Mouse (Mus musculus): ENCODE data around the gene AC129217.1.

AC129217.1 gene

DNA sequence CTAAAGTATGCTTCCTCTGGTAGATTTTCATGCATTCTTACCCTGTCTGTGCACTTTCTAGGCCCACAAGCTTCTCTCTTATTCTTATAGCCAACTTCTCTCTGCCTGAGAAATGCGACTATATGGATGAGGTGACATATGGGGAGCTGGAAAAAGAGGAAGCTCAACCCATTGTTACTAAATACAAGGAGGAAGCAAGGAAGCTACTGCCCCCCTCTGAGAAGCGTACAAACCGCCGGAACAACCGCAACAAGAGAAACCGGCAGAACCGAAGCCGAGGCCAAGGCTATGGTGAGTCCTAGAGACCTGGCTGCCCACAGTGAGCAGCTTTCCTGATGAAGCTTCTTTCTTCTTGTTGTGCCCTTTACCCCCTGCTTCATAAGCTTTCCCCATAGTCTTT, at the start of gene AC129217.1:
Gene AC129217.1 (plus strand): TSS at position 114 of the 400 bp plus-strand sequence.
- DNase-seq, result no peak

GRCm38 (mm10) chr19:8786008-8786781, 43.4 kb upstream of the AC129217.1 start, which contains the start of gene Taf6l:
Gene Taf6l (minus strand): TSS chr19:8786417.
- DNase-seq, result peak; percentile 89

DNA sequence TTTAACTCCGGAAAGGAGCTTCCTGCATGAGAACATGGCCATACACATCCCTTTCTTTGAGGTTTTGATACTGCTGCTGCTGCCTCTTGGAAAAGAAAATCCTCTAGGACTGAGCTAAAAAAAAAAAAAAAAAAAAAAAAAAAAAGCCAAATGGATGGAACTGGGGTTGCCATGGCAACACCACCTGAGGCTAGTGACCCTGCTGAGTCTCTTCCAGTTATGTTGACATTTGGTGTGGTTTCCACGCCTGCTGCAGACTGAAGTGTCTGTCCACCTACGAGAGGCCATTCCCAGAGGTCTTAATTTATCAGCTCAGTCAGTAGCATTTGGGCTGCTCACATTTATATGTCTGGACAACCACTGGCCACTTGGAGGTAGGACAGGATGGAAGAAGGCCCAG, 41.1 kb upstream of the AC129217.1 start:
- DNase-seq, result no peak

- no peak for DNase-seq
Observed at GRCm38 (mm10) chr19:8789171-8789570, 40.4 kb upstream of the AC129217.1 start.

GRCm38 (mm10) chr19:8790171-8790570, 39.4 kb upstream of the AC129217.1 start:
- DNase-seq, result no peak

DNA sequence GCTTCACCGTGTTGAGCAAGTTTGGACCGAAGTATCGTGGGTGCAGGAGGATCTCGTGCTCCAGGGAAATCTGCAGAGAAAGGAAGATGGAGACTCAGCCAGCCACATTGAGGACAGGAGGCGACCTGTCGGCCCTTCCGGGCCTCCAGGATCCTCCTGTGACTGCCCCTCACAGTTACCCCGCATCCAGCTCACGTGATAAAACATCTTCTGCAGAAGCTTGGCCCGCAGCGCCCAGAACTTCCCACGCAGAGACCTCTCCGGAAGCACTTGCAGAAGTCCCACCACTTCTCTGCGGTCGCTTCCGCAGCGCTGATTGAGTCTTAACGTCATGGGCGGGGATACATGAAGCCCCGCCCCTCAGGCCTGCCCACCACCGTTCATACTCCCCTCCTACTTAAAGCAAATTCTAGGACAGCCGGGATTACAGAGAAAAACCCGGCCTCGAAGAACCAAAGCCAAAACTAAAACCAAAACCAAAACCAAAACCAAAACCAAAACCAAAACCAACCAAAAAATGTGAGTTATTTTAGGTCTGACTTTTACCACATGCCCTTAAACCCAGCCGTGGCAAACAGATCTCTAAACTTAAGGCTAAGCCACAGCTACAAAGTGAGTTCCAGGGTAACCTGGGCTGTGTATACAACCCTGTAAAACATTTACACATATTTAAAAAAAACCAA, 31.2 kb upstream of the AC129217.1 start, which contains the start of gene Polr2g:
Gene Polr2g (minus strand): TSS at position 314 of the 683 bp plus-strand sequence.
- peak; percentile 90 for DNase-seq

- DNase-seq, result no peak
Observed at GRCm38 (mm10) chr19:8798947-8799315, 30.6 kb upstream of the AC129217.1 start.

GRCm38 (mm10) chr19:8802130-8802821, 27.3 kb upstream of the AC129217.1 start, which contains the start of gene Zbtb3:
Gene Zbtb3 (plus strand): TSS chr19:8802555.
- DNase-seq, result peak; percentile 88

DNA sequence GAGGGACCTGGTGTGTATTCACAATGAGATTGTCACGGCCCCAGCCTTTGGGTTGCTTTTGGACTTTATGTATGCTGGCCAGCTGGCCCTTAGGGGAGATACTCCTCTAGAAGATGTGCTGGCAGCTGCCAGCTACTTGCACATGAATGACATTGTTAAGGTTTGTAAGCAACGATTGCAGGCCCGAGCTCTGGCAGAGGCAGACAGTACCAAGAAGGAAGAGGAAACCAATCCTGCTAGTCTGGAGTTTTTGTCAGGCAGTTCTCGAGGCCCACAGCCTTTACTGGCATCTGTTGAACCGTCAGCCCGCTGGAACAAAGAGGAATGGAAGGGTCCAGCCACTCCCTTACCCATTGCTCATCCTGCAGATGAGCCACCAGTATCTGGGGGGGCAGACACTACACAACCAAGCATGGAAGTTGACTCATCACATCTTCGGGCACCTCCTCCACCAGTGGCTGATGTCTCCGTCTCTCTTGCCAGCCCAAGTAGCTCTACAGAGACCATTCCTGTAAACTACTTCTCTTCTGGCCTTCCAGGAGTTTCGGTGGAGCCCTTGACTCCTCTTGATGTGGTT, 26.3 kb upstream of the AC129217.1 start:
- DNase-seq, result no peak

- DNase-seq, result no peak
Observed at GRCm38 (mm10) chr19:8803879-8804660, 25.5 kb upstream of the AC129217.1 start.

GRCm38 (mm10) chr19:8806810-8807209, 22.8 kb upstream of the AC129217.1 start:
- DNase-seq, result no peak

GRCm38 (mm10) chr19:8815812-8816211, 13.8 kb upstream of the AC129217.1 start:
- no peak for DNase-seq

GRCm38 (mm10) chr19:8817001-8817400, 12.6 kb upstream of the AC129217.1 start:
- no peak for DNase-seq

DNA sequence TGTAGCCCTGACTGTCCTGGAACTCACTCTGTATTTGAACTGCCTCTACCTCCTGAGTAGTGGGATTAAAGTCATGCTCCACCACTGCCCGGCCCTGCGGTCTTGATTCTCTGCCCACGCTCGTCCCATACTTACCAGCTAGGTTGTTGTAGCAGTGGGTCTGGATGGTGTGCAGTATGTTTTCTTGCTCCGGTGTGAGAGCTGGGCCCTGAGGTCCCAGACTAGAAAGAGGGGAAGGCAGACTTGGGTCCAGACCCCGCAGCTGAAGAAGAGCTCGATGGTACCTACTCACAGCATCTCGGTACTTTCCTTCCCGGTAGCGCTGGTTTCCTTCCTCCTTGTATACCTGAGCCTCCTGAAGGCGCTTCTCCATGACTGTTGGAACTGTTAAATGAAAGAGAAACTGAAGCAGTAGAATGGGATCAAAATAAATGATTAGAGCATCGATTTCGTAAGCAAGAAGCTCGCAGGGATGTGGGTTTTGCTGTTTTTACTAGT, 11.2 kb upstream of the AC129217.1 start:
- peak; percentile 36 for DNase-seq

DNA sequence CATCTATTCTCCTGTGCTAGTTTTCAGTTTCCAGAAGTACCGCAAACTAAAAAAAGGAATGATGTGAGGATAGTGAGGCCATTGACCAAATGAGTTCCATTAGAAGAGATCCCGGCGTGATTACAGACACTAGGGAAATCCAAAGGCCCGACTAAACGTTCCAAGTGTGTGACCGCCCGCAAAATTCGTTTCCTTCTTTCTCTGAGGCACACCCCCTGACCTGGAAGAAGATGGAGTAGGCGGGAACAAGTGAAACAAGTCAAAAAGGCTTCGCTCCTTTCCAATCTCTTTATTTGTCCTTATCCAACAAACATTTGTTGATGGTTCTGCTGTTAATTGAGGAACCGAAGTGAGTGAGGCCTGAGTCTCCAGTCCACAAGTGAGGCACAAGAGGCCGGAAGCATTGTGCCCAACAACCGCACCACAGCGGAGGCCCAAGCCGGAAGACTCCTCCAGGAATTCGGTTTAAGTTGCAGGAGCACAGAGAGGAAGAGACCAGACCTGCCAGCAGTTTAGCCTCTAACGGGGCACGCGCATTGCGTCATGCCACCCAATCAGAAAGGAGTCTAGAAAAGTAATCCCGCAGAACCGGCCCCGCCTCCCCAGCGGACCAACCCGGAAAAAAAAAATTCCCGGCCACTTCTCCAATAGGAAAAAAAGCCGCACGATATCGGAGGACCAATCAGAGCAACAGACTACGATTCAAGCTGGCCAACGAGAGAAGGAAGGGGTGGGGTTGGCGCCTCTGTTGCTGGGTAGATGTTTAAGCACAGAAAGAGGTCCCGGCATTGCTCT, 10.6 kb upstream of the AC129217.1 start, which contains the start of gene Ttc9c:
Gene Ttc9c (minus strand): TSS at position 533 of the 795 bp plus-strand sequence.
- DNase-seq, result peak; percentile 91

DNA sequence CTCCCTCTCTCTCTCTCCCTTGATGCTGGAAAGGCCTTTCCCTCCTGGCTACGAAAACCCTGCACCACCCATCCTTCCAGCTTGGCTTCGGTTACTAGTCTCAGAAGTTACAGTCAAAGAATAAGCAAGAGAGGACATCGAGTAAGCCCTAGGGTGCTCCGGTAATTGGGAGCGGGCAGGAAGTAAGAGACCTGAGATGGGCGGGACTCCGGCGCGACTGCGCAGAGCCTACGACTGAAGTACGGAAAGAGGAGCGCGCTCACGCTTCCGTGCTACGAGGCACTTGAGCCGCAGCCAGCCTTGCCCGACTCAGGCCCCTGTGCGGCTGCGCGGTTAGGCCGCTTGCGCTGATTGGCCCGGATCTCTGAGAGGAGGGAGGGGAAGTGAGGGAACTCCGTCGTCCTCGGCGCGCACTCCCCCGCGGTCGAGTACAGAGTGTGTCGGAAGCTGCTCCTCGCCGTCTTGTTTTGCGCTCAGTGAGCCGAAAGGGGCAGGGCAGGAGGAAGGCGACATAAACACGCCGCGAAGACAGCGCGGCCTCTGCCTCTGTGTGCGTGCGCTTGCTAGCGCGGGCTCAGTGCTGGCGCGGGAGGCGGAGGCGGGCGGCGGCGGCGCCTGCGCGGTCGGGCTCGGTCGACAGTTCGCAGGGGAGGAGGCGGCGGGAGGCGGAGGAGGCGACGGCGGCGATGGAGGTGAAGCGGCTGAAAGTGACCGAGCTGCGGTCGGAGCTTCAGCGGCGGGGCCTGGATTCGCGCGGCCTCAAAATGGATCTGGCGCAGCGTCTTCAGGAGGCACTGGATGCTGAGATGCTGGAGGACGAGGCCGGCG, 9.8 kb upstream of the AC129217.1 start, which contains the start of gene Hnrnpul2:
Gene Hnrnpul2 (plus strand): TSS at position 415 of the 828 bp plus-strand sequence.
- DNase-seq, result peak; percentile 96

- DNase-seq, result peak; percentile 70
Observed at GRCm38 (mm10) chr19:8820424-8820956, 9.1 kb upstream of the AC129217.1 start.

- no peak for DNase-seq
Observed at GRCm38 (mm10) chr19:8821146-8821545, 8.4 kb upstream of the AC129217.1 start.

GRCm38 (mm10) chr19:8822696-8823095, 6.9 kb upstream of the AC129217.1 start:
- DNase-seq, result no peak

GRCm38 (mm10) chr19:8830664-8831063, 1.1 kb downstream of the AC129217.1 start:
- DNase-seq, result no peak

Measured in thymus, postnatal 4 days (tissue).